Mouse (Mus musculus) heart, embryonic 10.5 days (tissue): ENCODE measurements around the gene Zfp330. TPM values are rescaled to one million over a fixed set of nuclear protein-coding genes. Genes with fewer than 3 reads are reported as not detected.

Experiments
- polyA plus RNA-seq: library from polyadenylated mRNA; unstranded; fragments of >200 nt; fragmentation: Nextera tagmentation; extraction: Ambion mirVana; gene quantifications from 2 replicates; pipeline ENCODE4 v1.2.1, GENCODE M21; 2016

Gene Zfp330
- polyA plus RNA-seq, 1 experiment from 2014 or later, result 64.4 TPM

Other genes starting within 250 kb of the Zfp330 start
- 0.41 and 0.80 TPM in 2 replicates for gene Rnf150, start 89.2 kb upstream of the Zfp330 start, polyA plus RNA-seq